Mouse (Mus musculus): ENCODE data around the gene Ntrk3. TPM values are rescaled to one million over a fixed set of nuclear protein-coding genes. Genes with fewer than 3 reads are reported as not detected.
A peak's percentile ranks its signal among the peaks of the same experiment; 100 is the strongest.

The Ntrk3 gene
- polyA plus RNA-seq, 1 experiment from 2014 or later = 2.2 TPM

GRCm38 (mm10) chr7:78597251-78598129, 140.3 kb downstream of the Ntrk3 start:
- Histone ChIP-seq H3K4me1 (replicated peaks; ENCODE audit: control insufficient read depth, insufficient read depth) (no peaks in the 10 kb centered on the region), H3K4me2 (replicated peaks; ENCODE audit: low read depth) (no peak overlapping the region), H3K36me3 (ENCODE audit: control insufficient read depth, insufficient read depth, low read length) (no peaks in the 10 kb centered on the region), H3K4me3 (ENCODE audit: low read depth, low read length) (no peak overlapping the region), H3K27me3 (ENCODE audit: control insufficient read depth, insufficient read depth, low read length) (no peaks in the 10 kb centered on the region), H3K27ac (replicated peaks) (no peak overlapping the region), H3K9ac (ENCODE audit: low read length) (no peak overlapping the region), H3K9me3 (ENCODE audit: control insufficient read depth, low read length) (no peaks in the 10 kb centered on the region)
- WGBS = 32% methylated on average over 15 of the region's 15 CpGs
- ATAC-seq (ENCODE audit: low FRiP score, low TSS enrichment) = no peak
- no peak for TF ChIP-seq CTCF (IDR thresholded peaks at IDR 0.05; ENCODE audit: low read depth)
- no peak for TF ChIP-seq EP300 (optimal IDR thresholded peaks at IDR 0.05)
- DNase-seq (ENCODE audit: low spot score) = no peak

GRCm38 (mm10) chr7:78596556-78596955, 141.3 kb downstream of the Ntrk3 start:
- ATAC-seq (ENCODE audit: low FRiP score, low TSS enrichment) (no peak), DNase-seq (ENCODE audit: low spot score) (no peak)
- Histone ChIP-seq H3K27ac (replicated peaks) (no peak overlapping the region), H3K4me2 (replicated peaks; ENCODE audit: low read depth) (no peak overlapping the region), H3K4me3 (ENCODE audit: low read depth, low read length) (no peak overlapping the region), H3K4me1 (replicated peaks; ENCODE audit: control insufficient read depth, insufficient read depth) (no peaks in the 10 kb centered on the region), H3K9ac (ENCODE audit: low read length) (no peak overlapping the region), H3K27me3 (ENCODE audit: control insufficient read depth, insufficient read depth, low read length) (no peaks in the 10 kb centered on the region), H3K36me3 (ENCODE audit: control insufficient read depth, insufficient read depth, low read length) (no peaks in the 10 kb centered on the region), H3K9me3 (ENCODE audit: control insufficient read depth, low read length) (no peaks in the 10 kb centered on the region)
- no peak for TF ChIP-seq CTCF (IDR thresholded peaks at IDR 0.05; ENCODE audit: low read depth)
- no peak for TF ChIP-seq EP300 (optimal IDR thresholded peaks at IDR 0.05)
- 70% methylated on average over 5 of the region's 5 CpGs for WGBS

GRCm38 (mm10) chr7:78595895-78596294, 141.9 kb downstream of the Ntrk3 start:
- WGBS = 7% methylated on average over 4 of the region's 4 CpGs
- no peak overlapping the region for H3K27ac ChIP-seq (replicated peaks)
- H3K9me3 ChIP-seq (ENCODE audit: control insufficient read depth, low read length) = no peaks in the 10 kb centered on the region
- ATAC-seq (ENCODE audit: low FRiP score, low TSS enrichment) = peak; percentile 61; the same call in 1 of the 2 replicates
- no peaks in the 10 kb centered on the region for H3K27me3 ChIP-seq (ENCODE audit: control insufficient read depth, insufficient read depth, low read length)
- DNase-seq (ENCODE audit: low spot score) = peak; percentile 51
- no peaks in the 10 kb centered on the region for H3K36me3 ChIP-seq (ENCODE audit: control insufficient read depth, insufficient read depth, low read length)
- no peaks in the 10 kb centered on the region for H3K4me1 ChIP-seq (replicated peaks; ENCODE audit: control insufficient read depth, insufficient read depth)
- no peak overlapping the region for H3K4me3 ChIP-seq (ENCODE audit: low read depth, low read length)
- no peak overlapping the region for H3K9ac ChIP-seq (ENCODE audit: low read length)
- TF ChIP-seq CTCF (IDR thresholded peaks at IDR 0.05; ENCODE audit: low read depth) (peak; percentile 96), EP300 (optimal IDR thresholded peaks at IDR 0.05) (no peak)
- H3K4me2 ChIP-seq (replicated peaks; ENCODE audit: low read depth) = no peak overlapping the region

- Histone ChIP-seq H3K4me1 (replicated peaks; ENCODE audit: control insufficient read depth, insufficient read depth) (no peaks in the 10 kb centered on the region), H3K27me3 (ENCODE audit: control insufficient read depth, insufficient read depth, low read length) (no peaks in the 10 kb centered on the region), H3K27ac (replicated peaks) (no peak overlapping the region), H3K4me2 (replicated peaks; ENCODE audit: low read depth) (no peak overlapping the region), H3K9me3 (ENCODE audit: control insufficient read depth, low read length) (no peaks in the 10 kb centered on the region), H3K9ac (ENCODE audit: low read length) (no peak overlapping the region), H3K36me3 (ENCODE audit: control insufficient read depth, insufficient read depth, low read length) (no peaks in the 10 kb centered on the region), H3K4me3 (ENCODE audit: low read depth, low read length) (no peak overlapping the region)
- 68% methylated on average over 4 of the region's 4 CpGs for WGBS
- DNase-seq (ENCODE audit: low spot score) (no peak), ATAC-seq (ENCODE audit: low FRiP score, low TSS enrichment) (no peak)
- TF ChIP-seq CTCF (IDR thresholded peaks at IDR 0.05; ENCODE audit: low read depth) (no peak), EP300 (optimal IDR thresholded peaks at IDR 0.05) (no peak)
Observed at GRCm38 (mm10) chr7:78592948-78593347, 144.9 kb downstream of the Ntrk3 start.

GRCm38 (mm10) chr7:78592172-78592571, 145.6 kb downstream of the Ntrk3 start:
- DNase-seq (ENCODE audit: low spot score) = no peak
- TF ChIP-seq CTCF (IDR thresholded peaks at IDR 0.05; ENCODE audit: low read depth) (no peak), EP300 (optimal IDR thresholded peaks at IDR 0.05) (no peak)
- 80% methylated on average over 1 of the region's 1 CpGs for WGBS
- no peak for ATAC-seq (ENCODE audit: low FRiP score, low TSS enrichment)
- H3K27ac ChIP-seq (replicated peaks) = no peak overlapping the region
- H3K4me3 ChIP-seq (ENCODE audit: low read depth, low read length) = no peak overlapping the region
- H3K9me3 ChIP-seq (ENCODE audit: control insufficient read depth, low read length) = no peaks in the 10 kb centered on the region
- no peaks in the 10 kb centered on the region for H3K4me1 ChIP-seq (replicated peaks; ENCODE audit: control insufficient read depth, insufficient read depth)
- no peaks in the 10 kb centered on the region for H3K36me3 ChIP-seq (ENCODE audit: control insufficient read depth, insufficient read depth, low read length)
- no peak overlapping the region for H3K4me2 ChIP-seq (replicated peaks; ENCODE audit: low read depth)
- no peaks in the 10 kb centered on the region for H3K27me3 ChIP-seq (ENCODE audit: control insufficient read depth, insufficient read depth, low read length)
- no peak overlapping the region for H3K9ac ChIP-seq (ENCODE audit: low read length)

- Histone ChIP-seq H3K36me3 (ENCODE audit: control insufficient read depth, insufficient read depth, low read length) (no peaks in the 10 kb centered on the region), H3K4me1 (replicated peaks; ENCODE audit: control insufficient read depth, insufficient read depth) (no peaks in the 10 kb centered on the region), H3K4me3 (ENCODE audit: low read depth, low read length) (no peak overlapping the region), H3K4me2 (replicated peaks; ENCODE audit: low read depth) (no peak overlapping the region), H3K27ac (replicated peaks) (no peak overlapping the region), H3K9me3 (ENCODE audit: control insufficient read depth, low read length) (no peaks in the 10 kb centered on the region), H3K9ac (ENCODE audit: low read length) (no peak overlapping the region), H3K27me3 (ENCODE audit: control insufficient read depth, insufficient read depth, low read length) (no peaks in the 10 kb centered on the region)
- 70% methylated on average over 7 of the region's 7 CpGs for WGBS
- TF ChIP-seq CTCF (IDR thresholded peaks at IDR 0.05; ENCODE audit: low read depth) = no peak
- no peak for TF ChIP-seq EP300 (optimal IDR thresholded peaks at IDR 0.05)
- DNase-seq (ENCODE audit: low spot score) = no peak
- ATAC-seq (ENCODE audit: low FRiP score, low TSS enrichment) = no peak
Observed at GRCm38 (mm10) chr7:78589766-78590165, 148.0 kb downstream of the Ntrk3 start.
